Mouse (Mus musculus): ENCODE measurements around the gene Myo18b. TPM values are rescaled to one million over a fixed set of nuclear protein-coding genes. Genes with fewer than 3 reads are reported as not detected.

The Myo18b gene
- 0.24 and 0.57 TPM in 2 replicates for polyA plus RNA-seq (2015; fragmentation: Nextera tagmentation; extraction: Ambion mirVana)

DNA sequence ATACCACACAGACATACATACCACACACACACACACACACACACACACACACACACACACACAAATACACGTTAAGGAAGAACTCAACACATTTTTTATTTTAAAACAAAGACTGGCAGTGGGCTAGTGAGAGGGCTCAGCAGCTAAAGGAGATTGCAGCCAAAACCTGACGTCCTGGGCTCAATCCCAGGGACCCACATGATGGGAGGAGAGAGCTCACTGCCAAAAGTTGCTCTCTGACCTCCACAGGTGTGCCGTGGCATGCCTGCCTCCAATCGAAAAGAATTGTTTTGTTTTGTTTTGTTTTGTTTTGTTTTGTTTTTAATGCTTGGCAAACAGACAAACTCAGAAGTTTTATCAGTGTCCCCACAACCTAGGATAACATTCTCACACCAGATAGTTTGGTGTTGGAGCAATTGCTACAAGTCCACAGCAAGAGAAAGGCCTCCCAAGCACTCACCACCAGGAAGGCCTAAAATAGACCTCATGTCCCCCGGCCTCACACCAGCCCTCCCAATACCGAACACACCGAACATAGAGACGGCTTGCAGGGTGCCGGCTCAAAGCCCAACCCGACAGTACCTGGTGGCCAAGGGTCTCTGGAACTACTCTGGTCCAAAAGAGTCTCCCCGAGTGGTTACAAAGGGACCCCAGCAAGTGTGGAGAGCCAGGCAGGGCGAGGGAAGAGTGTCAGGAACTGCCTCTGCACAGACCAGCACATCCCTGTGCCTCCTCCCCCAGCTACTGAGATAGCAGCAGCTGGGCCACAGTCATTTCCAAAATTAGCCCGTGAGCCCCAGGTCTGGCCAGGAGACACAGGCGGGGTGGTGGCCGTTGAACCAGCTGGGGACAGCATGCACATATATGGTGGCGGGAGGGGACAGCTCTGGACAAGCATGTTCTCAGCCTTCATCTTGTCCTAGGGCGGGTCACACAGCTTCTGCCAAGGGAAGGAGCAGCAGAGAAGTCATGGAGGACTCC, at the start of gene Myo18b:
Gene Myo18b, minus strand, starts transcription at position 689 of the 981 bp plus-strand sequence.

Other genes with a start within 250 kb of the Myo18b start
- 9.6 and 10.1 TPM in 2 replicates for gene Grk3, start 119.4 kb upstream of the Myo18b start, polyA plus RNA-seq (2015; fragmentation: Nextera tagmentation; extraction: Ambion mirVana)
- not detected in 2 replicates for gene Crybb2, start 173.8 kb upstream of the Myo18b start, polyA plus RNA-seq (2015; fragmentation: Nextera tagmentation; extraction: Ambion mirVana)
- 0.40 TPM in 1 of 2 replicates, not detected in the other for gene Crybb3, start 185.2 kb upstream of the Myo18b start, polyA plus RNA-seq (2015; fragmentation: Nextera tagmentation; extraction: Ambion mirVana)